Mouse (Mus musculus) MEL (cell line): Measurements from ENCODE around the gene Bdkrb1.

Source experiments
- CTCF ChIP-seq, 3 experiments: IDR thresholded peaks in 2 of 3; conservative IDR thresholded peaks in 1 of 3; 2 replicates each; pipeline ENCODE4 v1.5.1; 2011 to 2012; ENCODE audit warnings: low read length in 3 of 3, low read depth in 2 of 3, mild to moderate bottlenecking in 2 of 3, improper control_type of control experiment in 1 of 3, inconsistent platforms in 1 of 3, mixed read lengths in 1 of 3, moderate library complexity in 1 of 3; ENCODE audit not compliant: control insufficient read depth in 1 of 3, insufficient read depth in 1 of 3, poor library complexity in 1 of 3, severe bottlenecking in 1 of 3
- EP300 ChIP-seq, 2 experiments: IDR thresholded peaks; 2 replicates each; pipeline ENCODE4 v1.6.1; 2011; ENCODE audit warnings: improper control_type of control experiment in 2 of 2, low read length in 2 of 2, low read depth in 1 of 2, mild to moderate bottlenecking in 1 of 2
- MAZ ChIP-seq: IDR thresholded peaks from 2 replicates; pipeline ENCODE4 v1.6.1; 2012; ENCODE audit warnings: low read depth, mild to moderate bottlenecking, inconsistent platforms, low read length, improper control_type of control experiment
- POLR2A ChIP-seq, 2 experiments: IDR thresholded peaks; 2 replicates each; pipeline ENCODE4 v1.6.1; 2011 to 2012; ENCODE audit warnings: low read length in 2 of 2, mild to moderate bottlenecking in 2 of 2, control low read depth in 1 of 2, improper control_type of control experiment in 1 of 2, low read depth in 1 of 2, moderate library complexity in 1 of 2; ENCODE audit not compliant: control insufficient read depth in 1 of 2, insufficient read depth in 1 of 2, poor library complexity in 1 of 2
- ZC3H11A ChIP-seq: IDR thresholded peaks from 2 replicates; pipeline ENCODE4 v1.6.1; 2012; ENCODE audit warnings: low read depth, mild to moderate bottlenecking, inconsistent platforms, low read length, improper control_type of control experiment

DNA sequence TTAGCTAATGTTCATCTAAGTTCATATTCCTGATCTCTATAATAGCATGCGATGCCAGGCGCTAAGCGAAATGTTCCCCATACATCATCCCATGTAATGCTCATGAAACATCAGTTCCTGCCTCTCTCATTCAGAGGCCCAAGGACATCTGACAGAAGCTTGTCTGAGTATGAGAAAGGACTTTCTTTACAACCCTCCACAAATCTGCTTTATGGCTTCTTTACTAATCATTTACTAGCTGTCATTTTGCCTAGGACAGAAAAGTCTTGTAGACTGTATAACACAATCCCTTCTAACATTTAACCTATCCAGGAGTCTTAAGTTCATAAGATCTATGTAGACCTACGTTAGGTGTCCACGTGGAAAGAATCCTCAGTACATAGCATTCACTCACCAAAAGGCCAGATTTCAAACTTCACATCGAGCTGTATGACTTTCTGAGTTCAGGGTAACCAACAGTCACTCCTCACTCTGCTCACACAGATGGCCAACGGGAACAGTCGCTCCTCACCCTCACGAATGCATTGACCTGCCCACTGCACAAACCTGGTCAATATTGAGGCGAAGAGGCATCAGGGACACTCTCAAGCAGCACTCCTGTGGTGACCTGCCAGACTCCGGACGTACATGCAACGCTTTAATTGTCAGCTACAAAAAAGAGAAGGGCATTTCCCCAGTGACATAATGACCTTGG is 31.6 kb downstream of the Bdkrb1 start:
- no peak for TF ChIP-seq ZC3H11A
- no peak for TF ChIP-seq CTCF (IDR thresholded peaks at IDR 0.05 in 2 of 3, conservative IDR thresholded peaks at IDR 0.05 in 1 of 3; ENCODE audit: control insufficient read depth in 1 of 3, insufficient read depth in 1 of 3, low read depth in 2 of 3, low read length in 3 of 3, poor library complexity in 1 of 3, severe bottlenecking in 1 of 3)
- no peak for TF ChIP-seq POLR2A (IDR thresholded peaks at IDR 0.05; ENCODE audit: control insufficient read depth in 1 of 2, insufficient read depth in 1 of 2, low read depth in 1 of 2, low read length in 2 of 2, poor library complexity in 1 of 2)
- no peak for TF ChIP-seq EP300 (IDR thresholded peaks at IDR 0.05; ENCODE audit: low read depth in 1 of 2, low read length in 2 of 2)
- no peak for TF ChIP-seq MAZ
